Mouse (Mus musculus): ENCODE results near the gene Ube2z.

- TF ChIP-seq POLR2A (IDR thresholded peaks at IDR 0.05; ENCODE audit: low read depth, low read length) (no peak), CTCF (IDR thresholded peaks at IDR 0.05; ENCODE audit: extremely low read depth, insufficient read depth, insufficient read length, insufficient replicate concordance) (peak; percentile 72; the same call in 1 of the 2 replicates)
Observed at GRCm38 (mm10) chr11:96093361-96093760, 28.2 kb upstream of the Ube2z start.
